Mouse (Mus musculus): ENCODE measurements around the gene Nt5dc1. TPM values are rescaled to one million over a fixed set of nuclear protein-coding genes. Genes with fewer than 3 reads are reported as not detected.

The Nt5dc1 gene
- 55.6 TPM for polyA plus RNA-seq (2017; shearing (Covaris generic))

GRCm38 (mm10) chr10:34418204-34418756 is at the start of gene Nt5dc1:
TSS of gene Nt5dc1 (minus strand) at chr10:34418552.

GRCm38 (mm10) chr10:34389681-34390080 is 28.7 kb downstream of the Nt5dc1 start, which contains the start of gene Col10a1:
TSS of gene Col10a1 (plus strand) at chr10:34389981.

GRCm38 (mm10) chr10:34297299-34297979 is 120.9 kb downstream of the Nt5dc1 start, which contains the start of gene Tspyl4:
TSS of gene Tspyl4 (plus strand) at chr10:34297442.

GRCm38 (mm10) chr10:34281962-34282388 is 136.4 kb downstream of the Nt5dc1 start, which contains the start of gene Tspyl1:
TSS of gene Tspyl1 (plus strand) at chr10:34282190.

Other genes starting within 250 kb of the Nt5dc1 start
- 8.8 TPM for gene Dse, start 210.8 kb downstream of the Nt5dc1 start, polyA plus RNA-seq (2017; shearing (Covaris generic))
- 113 TPM for gene Tspyl1, start 136.4 kb downstream of the Nt5dc1 start, polyA plus RNA-seq (2017; shearing (Covaris generic))
- gene Tspyl4, start 121.1 kb downstream of the Nt5dc1 start, polyA plus RNA-seq (2017; shearing (Covaris generic)), result 12.5 TPM
- 0.47 TPM for gene Col10a1, start 28.6 kb downstream of the Nt5dc1 start, polyA plus RNA-seq (2017; shearing (Covaris generic))
- gene Frk, start 64.8 kb upstream of the Nt5dc1 start, polyA plus RNA-seq (2017; shearing (Covaris generic)), result not detected

Measured in effector memory CD4-positive, alpha-beta T cell, adult 5 months (primary cell).